Mouse (Mus musculus): ENCODE results near the gene Anp32b. TPM values are rescaled to one million over a fixed set of nuclear protein-coding genes. Genes with fewer than 3 reads are reported as not detected.

The Anp32b gene
- polyA plus RNA-seq, 1 experiment = 464 TPM

DNA sequence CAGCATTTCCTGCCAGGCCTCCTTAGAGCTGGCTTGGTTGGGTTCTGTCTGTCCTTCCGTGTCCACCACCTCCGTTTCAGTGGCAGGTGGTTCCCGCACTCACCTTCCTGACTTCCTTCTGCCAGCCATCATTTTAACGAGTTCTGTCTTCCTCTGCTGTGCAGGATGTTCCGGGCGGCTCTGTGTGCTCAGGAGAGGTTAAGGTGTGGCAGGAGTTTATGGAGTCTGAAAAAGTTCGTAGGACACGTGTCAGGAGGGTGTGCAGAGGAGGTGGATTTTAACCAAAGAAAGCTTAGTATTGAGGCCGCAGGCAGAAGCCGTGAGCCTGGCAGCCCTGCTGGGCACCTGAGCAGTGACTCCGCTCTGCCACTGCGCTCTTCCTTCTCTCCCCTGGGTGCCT lies 44.8 kb downstream of the Anp32b start:
- Histone ChIP-seq H3K27me3 (ENCODE audit: control insufficient read depth, insufficient read depth, low read length, poor library complexity, severe bottlenecking) (no peaks in the 10 kb centered on the region), H3K4me3 (ENCODE audit: low read depth, low read length) (no peak overlapping the region), H3K27ac (ENCODE audit: insufficient read depth, low read length) (no peak overlapping the region), H3K9ac (ENCODE audit: low read depth, poor library complexity, severe bottlenecking) (no peak overlapping the region), H3K36me3 (ENCODE audit: control insufficient read depth, insufficient read depth, low read length, poor library complexity, severe bottlenecking) (peaks cover 27% of the 10 kb centered on the region), H3K4me1 (ENCODE audit: control insufficient read depth, insufficient read depth, low read length) (no peaks in the 10 kb centered on the region), H3K9me3 (replicated peaks; ENCODE audit: control insufficient read depth, insufficient read depth, low read length, poor library complexity, severe bottlenecking) (no peaks in the 10 kb centered on the region)
- TF ChIP-seq CTCF (IDR thresholded peaks at IDR 0.05; ENCODE audit: low read depth, low read length) (no peak), EP300 (IDR thresholded peaks at IDR 0.05; ENCODE audit: insufficient read depth, low read depth, low read length) (no peak), POLR2A (IDR thresholded peaks at IDR 0.05; ENCODE audit: insufficient read depth, low read length) (no peak)

DNA sequence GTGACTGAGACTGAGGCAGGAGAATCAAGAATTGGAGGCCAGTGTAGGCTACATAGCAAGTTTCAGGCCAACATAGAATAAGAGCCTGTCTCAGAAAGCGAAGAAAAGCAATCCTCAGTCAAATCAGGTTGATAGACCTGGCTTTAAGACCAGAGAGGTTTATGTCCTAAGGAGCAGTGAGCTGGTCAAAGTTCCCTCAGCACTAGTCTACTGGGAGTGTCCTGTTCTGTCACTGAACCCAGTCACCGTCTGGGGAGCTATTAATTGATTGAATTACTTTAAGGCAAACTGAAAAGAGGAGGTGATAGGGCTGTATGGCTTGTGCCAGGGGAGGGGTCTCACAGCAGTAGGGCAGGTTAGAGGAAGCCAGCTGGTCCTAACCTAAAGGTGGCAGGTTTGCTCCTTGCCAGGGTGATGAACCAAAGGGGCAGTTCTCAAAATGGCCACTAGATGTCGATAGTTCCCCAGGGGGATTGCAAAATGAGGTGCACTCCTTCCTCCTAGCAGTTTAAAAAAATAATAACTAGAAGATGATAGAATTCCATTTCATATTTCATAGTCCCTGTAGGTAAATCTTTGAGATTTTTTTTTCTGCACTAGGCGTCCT lies 46.7 kb downstream of the Anp32b start:
- Histone ChIP-seq H3K36me3 (ENCODE audit: control insufficient read depth, insufficient read depth, low read length, poor library complexity, severe bottlenecking) (peaks cover 30% of the 10 kb centered on the region), H3K4me1 (ENCODE audit: control insufficient read depth, insufficient read depth, low read length) (no peaks in the 10 kb centered on the region), H3K27ac (ENCODE audit: insufficient read depth, low read length) (no peak overlapping the region), H3K9ac (ENCODE audit: low read depth, poor library complexity, severe bottlenecking) (no peak overlapping the region), H3K4me3 (ENCODE audit: low read depth, low read length) (no peak overlapping the region), H3K9me3 (replicated peaks; ENCODE audit: control insufficient read depth, insufficient read depth, low read length, poor library complexity, severe bottlenecking) (no peaks in the 10 kb centered on the region), H3K27me3 (ENCODE audit: control insufficient read depth, insufficient read depth, low read length, poor library complexity, severe bottlenecking) (no peaks in the 10 kb centered on the region)
- TF ChIP-seq CTCF (IDR thresholded peaks at IDR 0.05; ENCODE audit: low read depth, low read length) = peak; percentile 75
- TF ChIP-seq EP300 (IDR thresholded peaks at IDR 0.05; ENCODE audit: insufficient read depth, low read depth, low read length) = no peak

DNA sequence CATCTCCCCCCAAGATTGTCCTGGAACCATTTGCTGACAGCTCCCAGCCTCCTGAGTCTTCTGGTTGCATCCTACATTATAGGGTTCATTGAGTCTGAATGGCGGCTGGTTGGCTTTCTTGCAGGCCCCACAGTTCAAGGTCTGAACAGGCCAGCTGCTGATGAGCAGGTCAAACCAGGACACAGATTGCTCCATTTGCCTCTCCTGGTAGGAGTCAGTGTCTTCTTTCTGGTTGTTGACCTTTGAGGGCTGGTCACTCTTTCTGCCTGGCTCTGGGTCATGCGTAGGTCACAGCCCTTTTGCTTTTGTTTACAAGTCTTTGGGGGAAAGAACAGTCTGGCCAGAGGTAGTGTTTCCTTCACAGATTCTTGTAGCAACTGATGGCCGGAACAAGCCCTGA lies 47.8 kb downstream of the Anp32b start:
- TF ChIP-seq POLR2A (IDR thresholded peaks at IDR 0.05; ENCODE audit: insufficient read depth, low read length) (no peak), EP300 (IDR thresholded peaks at IDR 0.05; ENCODE audit: insufficient read depth, low read depth, low read length) (no peak), CTCF (IDR thresholded peaks at IDR 0.05; ENCODE audit: low read depth, low read length) (no peak)
- no peak overlapping the region for H3K4me3 ChIP-seq (ENCODE audit: low read depth, low read length)
- peaks cover 24% of the 10 kb centered on the region for H3K36me3 ChIP-seq (ENCODE audit: control insufficient read depth, insufficient read depth, low read length, poor library complexity, severe bottlenecking)
- no peaks in the 10 kb centered on the region for H3K4me1 ChIP-seq (ENCODE audit: control insufficient read depth, insufficient read depth, low read length)
- no peaks in the 10 kb centered on the region for H3K27me3 ChIP-seq (ENCODE audit: control insufficient read depth, insufficient read depth, low read length, poor library complexity, severe bottlenecking)
- no peak overlapping the region for H3K9ac ChIP-seq (ENCODE audit: low read depth, poor library complexity, severe bottlenecking)
- H3K9me3 ChIP-seq (replicated peaks; ENCODE audit: control insufficient read depth, insufficient read depth, low read length, poor library complexity, severe bottlenecking) = no peaks in the 10 kb centered on the region
- H3K27ac ChIP-seq (ENCODE audit: insufficient read depth, low read length) = no peak overlapping the region

DNA sequence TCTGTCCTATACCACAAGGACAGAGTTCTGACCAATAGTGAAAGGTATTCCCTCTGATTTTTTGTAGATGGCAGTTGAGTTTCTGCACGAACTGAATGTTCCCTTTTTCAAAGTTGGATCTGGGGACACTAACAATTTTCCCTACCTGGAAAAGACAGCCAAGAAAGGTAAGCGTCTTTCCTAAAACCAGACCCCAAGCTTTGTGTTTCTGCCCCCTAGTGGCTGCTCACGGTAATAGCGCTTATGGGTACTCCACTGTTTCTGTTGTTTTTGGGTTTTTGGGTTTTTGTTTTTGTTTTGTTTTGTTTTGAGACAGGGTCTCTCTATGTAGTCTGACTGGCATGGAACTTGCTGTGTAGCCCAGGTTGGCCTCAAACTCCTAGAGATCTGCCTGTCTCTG lies 48.3 kb downstream of the Anp32b start:
- TF ChIP-seq EP300 (IDR thresholded peaks at IDR 0.05; ENCODE audit: insufficient read depth, low read depth, low read length) = no peak
- TF ChIP-seq CTCF (IDR thresholded peaks at IDR 0.05; ENCODE audit: low read depth, low read length) = peak; percentile 18
- Histone ChIP-seq H3K27ac (ENCODE audit: insufficient read depth, low read length) (no peak overlapping the region), H3K9ac (ENCODE audit: low read depth, poor library complexity, severe bottlenecking) (no peak overlapping the region), H3K27me3 (ENCODE audit: control insufficient read depth, insufficient read depth, low read length, poor library complexity, severe bottlenecking) (no peaks in the 10 kb centered on the region), H3K36me3 (ENCODE audit: control insufficient read depth, insufficient read depth, low read length, poor library complexity, severe bottlenecking) (peaks cover 21% of the 10 kb centered on the region), H3K9me3 (replicated peaks; ENCODE audit: control insufficient read depth, insufficient read depth, low read length, poor library complexity, severe bottlenecking) (no peaks in the 10 kb centered on the region), H3K4me3 (ENCODE audit: low read depth, low read length) (no peak overlapping the region), H3K4me1 (ENCODE audit: control insufficient read depth, insufficient read depth, low read length) (no peaks in the 10 kb centered on the region)

DNA sequence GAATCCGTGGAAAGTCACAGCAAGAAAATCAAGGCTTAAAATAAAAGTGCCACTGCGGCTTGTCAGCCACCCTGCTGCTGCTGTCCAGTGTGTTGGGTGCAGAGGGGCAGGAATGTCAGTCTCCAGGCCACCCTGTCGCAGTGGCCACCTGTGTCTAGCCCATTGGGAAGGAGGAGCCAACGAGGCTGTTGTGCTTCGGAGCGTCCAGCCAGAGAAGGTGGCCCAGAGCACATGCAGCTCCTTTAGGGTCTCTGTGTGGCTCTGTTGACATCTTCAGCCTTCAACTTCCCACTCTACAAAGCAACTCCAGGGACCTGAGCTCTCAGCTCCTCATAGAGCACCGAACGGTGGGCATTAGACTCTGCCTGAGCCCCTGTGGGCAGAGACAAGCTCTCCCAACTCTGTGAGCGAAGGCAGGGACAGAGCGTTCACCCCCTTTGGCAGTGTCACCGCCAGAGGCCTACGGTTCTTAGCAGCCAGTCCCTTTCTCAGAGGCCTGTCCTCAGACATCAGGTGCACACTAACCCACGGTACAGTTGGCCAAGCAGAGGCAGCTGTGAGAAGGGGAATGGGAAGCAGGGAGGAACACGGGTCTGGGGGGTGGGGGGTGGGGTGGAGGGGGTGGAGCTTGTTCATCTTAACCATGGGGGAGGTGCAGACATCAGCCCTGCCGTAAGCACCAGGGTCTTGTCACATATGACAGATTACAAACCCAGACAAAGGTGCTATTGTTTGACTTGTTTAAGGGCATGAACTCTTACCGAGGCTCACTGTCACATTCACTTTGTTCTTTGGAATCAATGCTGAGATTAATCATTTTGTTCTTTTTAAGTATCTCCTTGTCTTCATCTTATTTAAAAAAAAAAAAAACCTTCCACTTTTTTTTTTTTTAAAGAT lies 52.2 kb downstream of the Anp32b start:
- Histone ChIP-seq H3K4me1 (ENCODE audit: control insufficient read depth, insufficient read depth, low read length) (no peaks in the 10 kb centered on the region), H3K27ac (ENCODE audit: insufficient read depth, low read length) (no peak overlapping the region), H3K36me3 (ENCODE audit: control insufficient read depth, insufficient read depth, low read length, poor library complexity, severe bottlenecking) (peaks cover 15% of the 10 kb centered on the region), H3K9me3 (replicated peaks; ENCODE audit: control insufficient read depth, insufficient read depth, low read length, poor library complexity, severe bottlenecking) (no peaks in the 10 kb centered on the region), H3K27me3 (ENCODE audit: control insufficient read depth, insufficient read depth, low read length, poor library complexity, severe bottlenecking) (no peaks in the 10 kb centered on the region), H3K4me3 (ENCODE audit: low read depth, low read length) (no peak overlapping the region), H3K9ac (ENCODE audit: low read depth, poor library complexity, severe bottlenecking) (no peak overlapping the region)
- no peak for TF ChIP-seq EP300 (IDR thresholded peaks at IDR 0.05; ENCODE audit: insufficient read depth, low read depth, low read length)
- TF ChIP-seq CTCF (IDR thresholded peaks at IDR 0.05; ENCODE audit: low read depth, low read length) = no peak
- no peak for TF ChIP-seq POLR2A (IDR thresholded peaks at IDR 0.05; ENCODE audit: insufficient read depth, low read length)

DNA sequence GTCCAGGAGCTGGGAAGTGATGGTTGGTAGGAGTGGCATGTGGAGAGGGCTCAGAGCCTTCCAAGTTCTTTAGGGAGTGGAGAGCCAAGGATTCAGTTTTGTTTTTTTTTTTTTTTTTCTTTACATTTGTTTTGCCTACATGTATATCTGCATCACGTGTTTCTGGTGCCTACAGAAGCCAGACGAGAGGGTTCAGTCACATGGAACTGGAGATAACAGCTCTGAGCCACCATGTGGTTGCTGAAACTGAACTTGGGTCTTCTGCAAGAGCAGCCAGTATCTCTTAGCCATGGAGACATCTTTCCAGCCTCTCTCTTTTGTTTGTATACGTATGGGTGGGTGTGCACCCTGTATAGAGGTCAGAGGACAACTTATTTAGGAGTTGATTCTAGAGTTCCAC lies 53.2 kb downstream of the Anp32b start:
- Histone ChIP-seq H3K4me1 (ENCODE audit: control insufficient read depth, insufficient read depth, low read length) (no peaks in the 10 kb centered on the region), H3K36me3 (ENCODE audit: control insufficient read depth, insufficient read depth, low read length, poor library complexity, severe bottlenecking) (peaks cover 15% of the 10 kb centered on the region), H3K4me3 (ENCODE audit: low read depth, low read length) (no peak overlapping the region), H3K9me3 (replicated peaks; ENCODE audit: control insufficient read depth, insufficient read depth, low read length, poor library complexity, severe bottlenecking) (no peaks in the 10 kb centered on the region), H3K27ac (ENCODE audit: insufficient read depth, low read length) (no peak overlapping the region), H3K9ac (ENCODE audit: low read depth, poor library complexity, severe bottlenecking) (no peak overlapping the region), H3K27me3 (ENCODE audit: control insufficient read depth, insufficient read depth, low read length, poor library complexity, severe bottlenecking) (no peaks in the 10 kb centered on the region)
- TF ChIP-seq CTCF (IDR thresholded peaks at IDR 0.05; ENCODE audit: low read depth, low read length) (no peak), POLR2A (IDR thresholded peaks at IDR 0.05; ENCODE audit: insufficient read depth, low read length) (no peak), EP300 (IDR thresholded peaks at IDR 0.05; ENCODE audit: insufficient read depth, low read depth, low read length) (no peak)

All from ES-Bruce4 (cell line).